Mouse (Mus musculus): Measurements from ENCODE around the gene Isyna1.

The Isyna1 gene

GRCm38 (mm10) chr8:70622220-70622619, 28.0 kb downstream of the Isyna1 start:
- DNase-seq (ENCODE audit: low spot score in 2 of 2), result no peak

- DNase-seq (ENCODE audit: low spot score in 2 of 2), result no peak
Observed at GRCm38 (mm10) chr8:70625104-70625503, 30.9 kb downstream of the Isyna1 start.

GRCm38 (mm10) chr8:70627041-70627440, 32.9 kb downstream of the Isyna1 start:
- DNase-seq (ENCODE audit: low spot score in 2 of 2), result no peak

- DNase-seq (ENCODE audit: low spot score in 2 of 2), result no peak
Observed at GRCm38 (mm10) chr8:70628986-70629490, 34.9 kb downstream of the Isyna1 start.

GRCm38 (mm10) chr8:70629574-70630531, 35.7 kb downstream of the Isyna1 start:
- DNase-seq (ENCODE audit: low spot score in 2 of 2), result peak; percentile 81 to 90

GRCm38 (mm10) chr8:70630532-70631381, 36.6 kb downstream of the Isyna1 start:
- DNase-seq (ENCODE audit: low spot score in 2 of 2), result no peak

GRCm38 (mm10) chr8:70631436-70631835, 37.3 kb downstream of the Isyna1 start:
- DNase-seq (ENCODE audit: low spot score in 2 of 2), result no peak

- no peak for DNase-seq (ENCODE audit: low spot score in 2 of 2)
Observed at GRCm38 (mm10) chr8:70632346-70632892, 38.2 kb downstream of the Isyna1 start, which contains the start of gene Gdf15. Gene Gdf15, minus strand, starts transcription at chr8:70632456.

GRCm38 (mm10) chr8:70634066-70634465, 39.9 kb downstream of the Isyna1 start:
- DNase-seq (ENCODE audit: low spot score in 2 of 2), result no peak

- no peak for DNase-seq (ENCODE audit: low spot score in 2 of 2)
Observed at GRCm38 (mm10) chr8:70635527-70635926, 41.4 kb downstream of the Isyna1 start.

- DNase-seq (ENCODE audit: low spot score in 2 of 2), result no peak
Observed at GRCm38 (mm10) chr8:70636838-70637237, 42.7 kb downstream of the Isyna1 start.

- DNase-seq (ENCODE audit: low spot score in 2 of 2), result no peak
Observed at GRCm38 (mm10) chr8:70638752-70639151, 44.6 kb downstream of the Isyna1 start.

- no peak for DNase-seq (ENCODE audit: low spot score in 2 of 2)
Observed at GRCm38 (mm10) chr8:70643019-70643418, 48.8 kb downstream of the Isyna1 start.

GRCm38 (mm10) chr8:70644065-70644464, 49.9 kb downstream of the Isyna1 start:
- peak in 1 of 2 experiments; percentile 47 for DNase-seq (ENCODE audit: low spot score in 2 of 2)

GRCm38 (mm10) chr8:70645501-70646224, 51.5 kb downstream of the Isyna1 start:
- no peak for DNase-seq (ENCODE audit: low spot score in 2 of 2)

- DNase-seq (ENCODE audit: low spot score in 2 of 2), result no peak
Observed at GRCm38 (mm10) chr8:70646369-70646768, 52.2 kb downstream of the Isyna1 start.

GRCm38 (mm10) chr8:70646775-70647174, 52.6 kb downstream of the Isyna1 start:
- DNase-seq (ENCODE audit: low spot score in 2 of 2), result no peak

All from spleen, postnatal 14 days (tissue).